Mouse (Mus musculus) embryonic stem cell, embryonic (primary cell): ENCODE results near the gene Ubqln4.

ENCODE experiments used
- CTCF ChIA-PET, 4 experiments: fragments of 300-600 bp in 2 of 4; fragments of 350-600 bp in 2 of 4; sonication (Branson Sonifier 250); formaldehyde crosslinking; loops; one replicate each; lab custom pipeline; 2022; ENCODE audit warnings: inconsistent platforms in 2 of 4; lab: Charles Lee
- POLR2A ChIA-PET, 4 experiments: fragments of 300-600 bp in 2 of 4; fragments of 350-600 bp in 2 of 4; sonication (Branson Sonifier 250); formaldehyde crosslinking; loops; one replicate each; lab custom pipeline; 2022; ENCODE audit warnings: antibody characterized with exemption in 4 of 4, inconsistent platforms in 1 of 4; lab: Charles Lee

Gene Ubqln4

DNA sequence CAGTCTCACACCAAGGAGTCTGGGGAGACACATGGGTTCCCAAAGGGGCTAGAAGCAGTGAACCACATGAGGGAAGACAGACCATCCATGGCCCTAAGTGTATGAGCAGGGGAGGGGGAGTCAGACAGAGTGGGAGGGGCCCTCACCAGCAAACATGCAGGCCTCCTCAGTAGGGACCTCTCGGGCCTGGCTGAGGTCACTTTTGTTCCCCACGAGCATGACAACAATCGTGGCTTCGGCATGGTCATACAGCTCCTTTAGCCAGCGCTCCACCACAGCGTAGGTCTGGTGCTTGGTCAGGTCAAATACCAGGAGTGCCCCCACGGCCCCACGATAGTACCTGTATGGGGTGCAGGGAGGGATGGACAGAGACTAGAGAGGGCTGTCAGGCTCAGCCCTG is 10.4 kb upstream of the Ubqln4 start:
- CTCF ChIA-PET: interaction anchor here in 1 of 4 experiments (0.8 to 1.7 kb wide), 3 partner anchors 39 to 59 kb away, joined by 3 to 5 read pairs (median 3); no protein-coding TSS in a partner anchor
- POLR2A ChIA-PET: interaction anchor here in 3 of 4 experiments (0.5 to 69.6 kb wide), 8 partner anchors 8 to 112 kb away, joined by 3 to 2954 read pairs (median 8); partner anchors contain the start of genes Lamtor2 (in 2 of the 3), Mex3a (in 2 of the 3), Rab25 (in 1 of the 3) and Ssr2 (in 1 of the 3)

DNA sequence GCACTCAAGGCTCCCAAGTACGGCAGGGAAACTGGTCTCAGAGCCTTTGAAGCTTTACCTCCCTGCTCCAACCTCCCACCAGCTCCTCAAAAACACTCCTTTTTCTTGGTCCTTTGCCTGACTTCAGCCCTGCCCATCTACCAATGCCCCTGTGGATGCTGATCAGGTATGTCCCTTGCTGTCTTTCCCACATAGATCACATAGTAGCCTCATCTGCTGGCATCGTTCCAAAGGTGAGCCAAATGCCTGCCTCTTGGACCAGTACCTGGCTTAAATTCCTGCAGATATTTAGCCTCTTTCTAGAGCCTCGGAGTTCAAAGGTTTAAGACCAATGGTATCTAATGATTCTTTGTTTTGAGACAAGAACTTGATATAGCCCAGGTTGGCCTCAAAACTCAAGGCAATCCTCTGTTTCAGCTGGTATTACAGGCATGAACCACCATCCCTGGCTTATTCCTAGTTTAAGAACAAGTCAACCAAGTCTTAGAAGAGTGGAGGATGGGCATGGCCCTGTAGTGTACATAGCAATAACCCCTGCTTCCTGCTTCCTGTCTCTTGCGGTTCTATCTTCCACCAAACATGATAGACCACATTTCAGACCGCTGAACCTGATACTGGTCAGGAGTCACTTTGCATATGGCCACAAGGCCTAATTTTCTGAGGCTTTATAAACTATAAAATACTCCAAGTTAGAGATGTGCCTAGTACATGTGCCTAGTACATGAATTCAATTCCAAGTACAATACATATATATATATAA is 9.7 kb upstream of the Ubqln4 start:
- ChIA-PET CTCF (interaction anchor here (0.5 to 2.6 kb wide), 51 partner anchors 9 to 572 kb away, joined by 3 to 21 read pairs (median 4); partner anchors contain the start of genes Lamtor2 (in 4 of the 4), Ubqln4 (in 3 of the 4), Arhgef2 (in 1 of the 4) and Mex3a (in 1 of the 4)), POLR2A (interaction anchor here (0.5 to 69.6 kb wide), 35 partner anchors 8 to 208 kb away, joined by 3 to 2954 read pairs (median 5); partner anchors contain the start of genes Lamtor2 (in 3 of the 4), Mex3a (in 3 of the 4), Ssr2 (in 3 of the 4) and Ubqln4 (in 3 of the 4))

DNA sequence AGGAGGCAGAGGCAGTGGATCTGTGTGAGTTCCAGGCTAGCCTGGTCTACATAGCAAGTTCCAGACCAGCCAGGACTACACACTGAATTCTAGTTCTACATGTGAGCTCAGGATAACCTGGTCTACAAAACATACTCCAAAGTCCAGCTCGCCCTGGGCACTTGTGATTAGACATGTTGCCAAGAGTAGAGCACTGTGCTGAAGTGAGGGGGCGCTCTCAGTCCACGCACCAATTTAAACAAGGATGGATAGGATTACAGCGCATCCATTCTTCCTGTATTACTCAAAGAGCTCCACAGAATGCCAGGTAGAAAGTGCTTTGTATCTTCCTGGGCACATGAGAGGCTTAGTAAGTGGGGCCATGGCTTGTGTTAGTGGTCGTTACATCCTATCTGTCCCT is 9.0 kb upstream of the Ubqln4 start:
- ChIA-PET POLR2A (interaction anchor here (0.6 to 69.6 kb wide), 42 partner anchors 8 to 633 kb away, joined by 3 to 2954 read pairs (median 4); partner anchors contain the start of genes Mex3a (in 4 of the 4), Lamtor2 (in 3 of the 4), Ssr2 (in 3 of the 4) and Ubqln4 (in 3 of the 4)), CTCF (interaction anchor here (0.5 to 2.6 kb wide), 71 partner anchors 8 to 1254 kb away, joined by 3 to 21 read pairs (median 4); partner anchors contain the start of genes Lamtor2 (in 4 of the 4), Ubqln4 (in 3 of the 4), Arhgef2 (in 1 of the 4) and Mex3a (in 1 of the 4))

DNA sequence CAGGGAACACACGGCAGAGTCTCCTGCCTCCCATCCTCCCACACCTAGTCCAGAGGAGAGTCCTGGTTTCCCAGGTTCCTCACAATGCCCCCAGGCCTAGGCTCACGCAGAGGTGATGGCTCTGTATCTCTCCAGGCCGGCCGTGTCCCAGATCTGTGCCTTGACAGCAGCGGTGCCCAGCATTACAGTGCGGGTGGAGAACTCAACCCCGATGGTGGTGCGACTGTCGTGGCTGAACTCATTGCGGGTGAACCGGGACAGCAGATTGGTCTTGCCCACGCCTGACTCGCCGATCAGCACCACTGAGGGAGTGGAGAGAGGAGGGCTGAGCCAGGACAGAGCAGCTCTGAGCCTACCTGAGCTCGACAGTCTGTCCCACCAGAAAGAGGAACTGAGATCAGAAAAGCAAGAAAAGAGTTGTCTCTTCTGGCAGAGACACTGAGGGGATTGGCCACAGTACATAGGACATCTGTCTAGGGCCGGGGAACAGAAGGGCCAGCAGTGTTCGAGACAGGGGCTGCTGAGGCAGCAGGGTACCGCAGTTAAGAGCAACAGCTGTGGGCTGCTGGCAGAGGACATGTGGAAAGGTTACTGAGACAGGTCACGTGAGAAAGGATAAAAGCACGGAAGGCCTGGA is 8.5 kb upstream of the Ubqln4 start:
- ChIA-PET CTCF (interaction anchor here (0.5 to 2.6 kb wide), 65 partner anchors 8 to 1254 kb away, joined by 3 to 21 read pairs (median 4); partner anchors contain the start of genes Lamtor2 (in 3 of the 4), Ubqln4 (in 3 of the 4), Arhgef2 (in 1 of the 4) and Mex3a (in 1 of the 4)), POLR2A (interaction anchor here (0.6 to 69.6 kb wide), 42 partner anchors 8 to 632 kb away, joined by 3 to 2954 read pairs (median 4); partner anchors contain the start of genes Mex3a (in 4 of the 4), Lamtor2 (in 3 of the 4), Ssr2 (in 3 of the 4) and Ubqln4 (in 3 of the 4))

DNA sequence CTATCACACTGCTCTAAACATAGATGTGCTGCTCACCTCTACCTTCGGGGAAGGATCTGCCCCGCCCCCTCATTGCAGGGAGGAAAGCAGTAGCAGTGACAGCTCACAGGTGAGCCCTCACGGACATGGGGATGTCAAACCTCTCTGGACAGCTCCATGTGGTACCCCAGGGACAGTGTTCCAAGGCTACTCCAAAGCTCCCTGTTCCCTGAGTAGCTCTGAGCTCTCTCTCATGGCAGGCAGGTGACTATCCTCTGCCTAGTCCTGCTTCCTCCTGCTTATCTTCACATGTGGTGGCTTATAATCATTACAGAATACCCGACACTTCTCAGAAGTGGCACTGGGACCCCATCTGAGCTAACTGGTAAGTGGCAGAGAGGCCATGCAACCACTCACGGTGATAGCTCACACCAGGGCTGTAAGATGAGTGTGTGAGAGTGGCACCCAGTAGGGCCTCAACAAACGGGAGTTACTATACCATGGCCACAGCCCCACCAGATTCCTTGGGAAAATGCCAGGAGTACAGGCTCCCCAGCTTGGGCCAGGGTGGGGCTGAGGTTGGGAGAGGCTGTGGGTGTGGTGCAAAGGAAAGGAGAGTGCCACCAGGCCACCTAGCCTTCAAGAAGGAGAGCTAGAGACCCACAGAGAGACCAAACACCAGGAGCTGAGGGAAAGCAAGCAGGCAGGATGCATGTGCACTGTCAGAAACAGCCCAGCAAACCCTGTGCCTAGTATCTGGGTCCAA is 6.7 kb upstream of the Ubqln4 start:
- POLR2A ChIA-PET: interaction anchor here in 3 of 4 experiments (0.6 to 69.6 kb wide), 15 partner anchors 7 to 362 kb away, joined by 3 to 2954 read pairs (median 4); partner anchors contain the start of genes Lamtor2 (in 2 of the 3), Ssr2 (in 2 of the 3), Ubqln4 (in 2 of the 3) and Mex3a (in 1 of the 3)
- CTCF ChIA-PET: interaction anchor here in 2 of 4 experiments (0.5 to 2.6 kb wide), 5 partner anchors 13 to 207 kb away, joined by 3 to 21 read pairs (median 4); partner anchors contain the start of gene Lmna (in 1 of the 2)

DNA sequence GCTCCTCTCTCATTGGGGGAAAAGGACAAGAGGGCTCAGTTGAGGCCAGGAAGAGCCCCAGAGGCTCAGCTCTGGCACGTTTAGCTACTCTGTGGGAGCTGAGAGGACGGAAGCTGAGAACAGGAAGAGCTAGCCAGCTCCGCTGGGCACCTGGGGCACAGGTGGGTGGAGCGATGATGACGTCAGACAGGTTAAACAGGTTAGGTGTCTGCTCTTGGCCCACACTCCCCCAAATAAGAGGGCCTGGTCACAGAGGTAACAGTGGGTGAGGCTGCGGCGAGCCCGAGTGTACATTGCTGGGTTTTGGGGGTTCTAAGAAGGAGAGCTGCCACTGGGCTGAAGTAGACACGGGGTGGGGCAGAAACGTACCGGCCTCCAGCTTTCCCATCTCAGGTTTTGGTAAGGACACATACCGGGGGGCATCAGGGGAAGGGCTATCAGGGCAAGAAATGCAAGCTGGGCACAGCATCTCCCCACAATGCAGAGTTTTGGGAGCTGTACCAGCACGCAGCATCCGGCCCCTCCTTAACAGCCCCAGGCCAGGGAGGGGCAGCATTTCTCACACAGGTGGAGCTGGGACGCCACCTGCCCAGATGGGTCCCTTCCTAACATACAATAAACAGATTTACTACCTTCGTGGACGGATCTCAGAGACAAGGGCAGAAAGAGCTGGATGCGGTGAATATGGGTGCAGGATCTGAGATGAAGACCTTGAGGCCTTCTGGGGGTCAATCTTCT is 5.2 kb upstream of the Ubqln4 start, which contains the start of gene Rab25:
Gene Rab25 (minus strand): TSS at position 121 of the 738 bp plus-strand sequence.
- ChIA-PET CTCF (interaction anchor here in 1 of 4 experiments (0.6 to 1.5 kb wide), 4 partner anchors 39 to 545 kb away, joined by 3 to 8 read pairs (median 4); partner anchors contain the start of genes Lmna and Rusc1), POLR2A (interaction anchor here (0.6 to 69.6 kb wide), 32 partner anchors 6 to 337 kb away, joined by 3 to 2954 read pairs (median 5); partner anchors contain the start of genes Ssr2 (in 3 of the 4), Khdc4 (in 2 of the 4), Mex3a (in 2 of the 4) and Lamtor2 (in 1 of the 4))

DNA sequence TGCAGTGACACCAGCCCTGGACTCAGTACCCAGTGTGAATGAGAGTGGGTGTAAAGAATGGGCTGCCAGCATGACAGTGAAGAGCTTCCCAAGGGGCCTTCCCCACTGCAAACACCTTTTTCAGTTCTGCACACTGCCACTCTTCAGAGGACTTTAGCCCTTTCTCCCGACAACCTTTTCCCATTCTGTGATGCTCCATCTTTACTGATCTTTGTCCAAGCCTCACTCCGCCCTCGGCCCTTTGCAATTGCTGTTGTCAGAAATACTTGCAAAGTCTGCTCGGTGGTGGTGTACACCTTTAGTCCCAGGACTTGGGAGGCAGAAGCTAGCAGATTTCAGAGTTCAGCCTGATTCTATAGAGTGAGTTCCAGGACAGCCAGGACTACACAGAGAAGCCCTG is 2.0 kb upstream of the Ubqln4 start:
- ChIA-PET CTCF (no interaction called here), POLR2A (interaction anchor here in 3 of 4 experiments (0.7 to 69.6 kb wide), 8 partner anchors 3 to 67 kb away, joined by 3 to 2954 read pairs (median 34); partner anchors contain the start of genes Mex3a (in 2 of the 3), Ssr2 (in 2 of the 3), Lamtor2 (in 1 of the 3) and Rab25 (in 1 of the 3))

DNA sequence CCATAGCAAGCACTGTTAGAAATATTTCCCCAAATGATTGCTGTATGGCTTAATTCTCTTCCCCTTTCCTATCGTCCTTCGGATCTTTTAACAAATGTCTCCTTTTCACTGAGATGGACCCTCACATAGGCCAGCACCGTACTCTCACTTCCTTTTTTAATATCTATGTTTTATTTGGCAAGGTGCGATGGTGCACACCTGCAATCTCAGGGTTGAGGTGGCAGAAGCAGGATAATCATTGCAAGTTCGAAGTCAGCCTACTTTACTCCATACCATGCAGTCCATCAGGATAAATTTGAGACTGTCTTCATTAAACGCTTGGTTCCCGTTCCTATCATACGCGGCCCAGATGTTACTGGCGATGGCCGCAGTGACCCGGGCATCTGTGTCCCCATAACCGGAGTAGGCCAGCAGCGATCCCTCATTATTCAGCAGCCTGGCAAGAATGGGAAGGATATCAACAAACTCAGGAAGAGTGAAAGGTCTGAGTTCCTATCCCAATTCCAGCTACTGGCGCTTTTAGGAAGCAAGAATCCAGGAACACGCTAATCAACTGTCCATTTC is 1.4 kb upstream of the Ubqln4 start:
- CTCF ChIA-PET: interaction anchor here (0.6 to 2.5 kb wide), 18 partner anchors 8 to 1530 kb away, joined by 3 to 9 read pairs (median 4); partner anchors contain the start of gene Lmna (in 1 of the 4)
- POLR2A ChIA-PET: interaction anchor here (0.5 to 69.6 kb wide), 82 partner anchors 2 to 905 kb away, joined by 3 to 2954 read pairs (median 5); partner anchors contain the start of genes Mex3a (in 3 of the 4), Pmf1 (in 3 of the 4), Ssr2 (in 3 of the 4) and Smg5 (in 2 of the 4)

DNA sequence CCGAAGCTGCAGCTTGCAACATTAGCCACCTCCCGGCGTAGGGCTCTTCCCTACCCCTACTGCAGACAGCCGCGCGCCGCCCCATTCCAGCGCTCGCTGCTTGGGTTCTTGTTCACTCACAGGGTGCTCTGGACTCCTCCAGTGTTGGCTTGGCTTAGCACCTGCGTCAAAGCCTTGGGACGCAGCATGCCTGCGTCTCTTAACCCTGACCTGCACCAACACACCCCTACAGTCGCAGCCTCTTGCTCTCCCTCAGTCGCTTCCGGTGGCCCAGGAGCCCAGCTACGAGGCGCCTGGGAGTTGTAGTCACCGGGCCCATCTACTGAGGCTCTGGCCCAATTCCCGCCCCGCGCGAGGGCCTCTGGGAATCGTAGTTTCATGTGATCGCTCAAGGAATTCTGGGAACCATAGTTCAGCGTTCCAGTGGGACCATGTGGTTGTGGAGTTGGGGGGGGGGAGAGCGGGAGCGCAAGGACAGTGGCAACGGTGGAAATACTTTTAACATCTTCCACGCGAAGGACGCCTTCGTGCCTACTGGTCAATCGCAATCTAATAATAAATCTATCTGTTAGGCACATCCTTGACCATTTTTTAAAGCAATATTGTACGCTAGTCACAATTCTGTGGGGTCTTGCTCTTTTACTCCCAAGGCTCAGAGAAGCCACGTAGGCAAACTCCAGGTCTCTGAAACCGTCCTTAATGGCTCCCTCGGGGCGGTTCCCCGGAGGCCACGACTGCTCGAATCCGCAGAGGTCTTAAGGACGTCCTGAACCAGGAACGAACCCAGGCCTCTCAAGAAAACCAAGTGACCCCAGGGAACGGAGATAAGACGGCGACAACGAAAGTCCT is 658 bp upstream of the Ubqln4 start, which contains the start of gene Lamtor2:
Gene Lamtor2 (minus strand): TSS at position 399 of the 849 bp plus-strand sequence.
- POLR2A ChIA-PET: interaction anchor here (0.5 to 69.6 kb wide), 91 partner anchors 2 to 904 kb away, joined by 3 to 2954 read pairs (median 5); partner anchors contain the start of genes Mex3a (in 4 of the 4), Ssr2 (in 4 of the 4), Pmf1 (in 3 of the 4) and Smg5 (in 2 of the 4)

DNA sequence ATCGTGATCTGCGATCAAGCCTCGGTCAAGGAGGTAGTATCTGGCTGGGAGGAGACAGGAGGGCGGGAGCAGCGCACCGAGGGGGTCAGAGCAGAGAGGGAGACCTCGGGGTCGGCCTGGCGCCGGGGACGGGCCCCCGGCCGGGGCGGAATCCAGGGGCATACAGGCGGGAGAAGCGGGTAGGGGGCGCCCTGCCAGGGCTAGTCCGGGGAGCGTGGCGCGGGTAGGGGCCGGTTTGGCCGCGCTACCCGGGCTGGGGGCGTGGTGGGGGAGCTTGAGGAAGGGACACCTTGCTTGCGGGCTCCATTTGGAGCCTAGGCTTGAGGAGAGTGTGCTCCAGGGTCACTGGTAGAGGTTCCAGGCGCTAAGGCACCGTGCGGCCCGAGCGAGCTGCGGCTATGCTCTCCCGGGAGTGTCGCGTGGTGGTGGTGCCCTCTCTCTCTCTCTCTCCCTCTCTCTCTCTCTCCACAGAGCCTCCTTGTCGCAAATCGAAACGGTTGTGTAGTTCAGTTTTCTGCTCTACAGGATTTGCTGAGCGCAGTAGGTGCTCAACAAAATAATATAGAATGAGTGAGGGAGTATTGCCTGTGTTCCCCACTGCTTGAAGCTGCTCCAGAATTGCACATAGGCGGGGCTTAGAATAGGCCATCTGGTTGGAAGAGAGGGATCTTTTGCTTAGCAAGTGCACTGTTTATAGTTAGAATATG is 475 bp downstream of the Ubqln4 start:
- CTCF ChIA-PET: interaction anchor here in 3 of 4 experiments (0.6 to 2.5 kb wide), 21 partner anchors 9 to 158 kb away, joined by 3 to 12 read pairs (median 5); partner anchors contain the start of genes Mex3a (in 1 of the 3) and Ssr2 (in 1 of the 3)
- POLR2A ChIA-PET: interaction anchor here (0.6 to 69.6 kb wide), 58 partner anchors 1 to 966 kb away, joined by 3 to 2954 read pairs (median 4); partner anchors contain the start of genes Mex3a (in 4 of the 4), Ssr2 (in 4 of the 4), Cct3 (in 2 of the 4) and Pmf1 (in 2 of the 4)

More for the DNA sequence above, 658 bp upstream of the Ubqln4 start, which contains the start of gene Lamtor2:
- CTCF ChIA-PET: interaction anchor here (0.6 to 2.5 kb wide), 26 partner anchors 8 to 1529 kb away, joined by 3 to 12 read pairs (median 4); partner anchors contain the start of gene Lmna (in 1 of the 4)

DNA sequence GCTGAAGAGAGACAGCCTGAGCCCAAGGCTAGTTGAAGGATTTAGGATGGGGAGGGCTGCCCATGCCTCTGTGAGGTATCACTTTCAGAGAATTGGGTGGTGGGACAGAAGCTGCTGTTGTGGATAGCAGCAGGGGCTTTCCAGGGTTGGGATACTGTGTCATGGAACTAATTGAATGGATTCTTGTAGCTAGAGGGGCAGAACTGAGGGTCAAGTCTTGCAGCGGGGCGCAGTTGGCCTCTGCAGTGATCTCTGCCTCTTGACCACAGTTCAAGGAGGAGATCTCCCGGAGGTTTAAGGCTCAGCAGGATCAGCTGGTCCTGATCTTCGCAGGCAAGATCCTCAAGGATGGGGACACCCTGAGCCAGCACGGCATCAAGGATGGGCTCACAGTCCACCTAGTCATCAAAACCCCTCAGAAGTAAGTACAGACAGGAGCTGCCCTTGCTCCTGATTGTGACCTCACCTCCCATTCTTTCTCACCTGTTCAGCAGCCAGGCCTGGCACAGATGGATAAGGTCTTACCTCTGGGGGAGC is 1.6 kb downstream of the Ubqln4 start:
- CTCF ChIA-PET: interaction anchor here in 3 of 4 experiments (0.6 to 1.9 kb wide), 8 partner anchors 11 to 258 kb away, joined by 3 to 7 read pairs (median 4); partner anchors contain the start of genes Cct3 (in 1 of the 3), Ssr2 (in 1 of the 3) and Tsacc (in 1 of the 3)
- POLR2A ChIA-PET: interaction anchor here (0.6 to 69.6 kb wide), 32 partner anchors 1 to 258 kb away, joined by 3 to 2954 read pairs (median 5); partner anchors contain the start of genes Ssr2 (in 4 of the 4), Mex3a (in 3 of the 4), Smg5 (in 2 of the 4) and Tmem79 (in 2 of the 4)

DNA sequence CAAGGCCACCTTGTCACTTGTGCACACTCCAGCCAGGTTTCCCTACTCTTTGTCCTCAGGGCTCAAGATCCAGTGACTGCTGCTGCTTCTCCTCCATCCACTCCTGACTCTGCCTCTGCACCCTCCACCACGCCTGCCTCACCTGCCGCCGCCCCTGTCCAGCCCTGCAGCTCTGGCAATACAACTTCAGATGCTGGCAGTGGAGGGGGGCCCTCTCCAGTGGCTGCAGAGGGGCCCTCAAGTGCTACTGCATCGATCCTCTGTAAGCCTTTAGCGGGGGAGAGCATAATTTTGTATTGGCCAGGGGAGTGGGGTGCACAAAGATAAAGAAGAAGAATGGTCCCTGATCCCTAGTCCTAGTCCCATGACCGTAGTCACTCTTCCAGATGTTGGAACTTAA is 2.2 kb downstream of the Ubqln4 start:
- POLR2A ChIA-PET: interaction anchor here (0.6 to 69.6 kb wide), 20 partner anchors 1 to 162 kb away, joined by 3 to 2954 read pairs (median 4); partner anchors contain the start of genes Mex3a (in 3 of the 4), Ssr2 (in 3 of the 4), Lamtor2 (in 1 of the 4) and Rab25 (in 1 of the 4)
- CTCF ChIA-PET: no interaction called here
